Mouse (Mus musculus) granulocyte monocyte progenitor cell, adult 5-6 weeks (primary cell): ENCODE measurements at regions not wholly inside any gene's neighbourhood (a gene's known extent, or its start where the extent isn't known, plus 50 kb on each side); places are given as distances from the start of the nearest gene placed in this dataset.

ENCODE experiments used
- ATAC-seq: replicated peaks from 2 replicates; pipeline ENCODE4 v1.8.0; 2016; ENCODE audit warnings: mild to moderate bottlenecking, moderate TSS enrichment, inconsistent platforms; ENCODE audit not compliant: poor library complexity, severe bottlenecking

DNA sequence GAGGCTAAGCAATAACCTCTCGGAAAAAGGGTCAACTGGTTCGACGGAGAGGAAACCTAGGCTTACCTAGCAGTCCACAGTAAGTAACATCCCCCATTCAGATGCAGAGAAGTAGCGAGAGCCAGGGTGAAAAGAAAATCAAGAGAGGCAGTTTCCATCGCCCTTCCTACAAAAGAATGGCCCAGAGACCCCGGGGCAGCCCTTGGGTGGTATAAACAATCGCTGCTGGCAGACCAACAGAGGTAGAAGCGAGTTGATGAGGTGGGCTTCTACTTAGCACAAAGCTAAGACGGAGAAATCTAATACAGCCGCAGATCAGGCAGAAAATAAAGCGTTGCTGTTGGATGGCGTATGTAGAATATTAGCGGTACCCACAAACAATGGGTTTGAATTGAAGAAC, 57.8 kb upstream of the Arl15 start:
- ATAC-seq: no peak

DNA sequence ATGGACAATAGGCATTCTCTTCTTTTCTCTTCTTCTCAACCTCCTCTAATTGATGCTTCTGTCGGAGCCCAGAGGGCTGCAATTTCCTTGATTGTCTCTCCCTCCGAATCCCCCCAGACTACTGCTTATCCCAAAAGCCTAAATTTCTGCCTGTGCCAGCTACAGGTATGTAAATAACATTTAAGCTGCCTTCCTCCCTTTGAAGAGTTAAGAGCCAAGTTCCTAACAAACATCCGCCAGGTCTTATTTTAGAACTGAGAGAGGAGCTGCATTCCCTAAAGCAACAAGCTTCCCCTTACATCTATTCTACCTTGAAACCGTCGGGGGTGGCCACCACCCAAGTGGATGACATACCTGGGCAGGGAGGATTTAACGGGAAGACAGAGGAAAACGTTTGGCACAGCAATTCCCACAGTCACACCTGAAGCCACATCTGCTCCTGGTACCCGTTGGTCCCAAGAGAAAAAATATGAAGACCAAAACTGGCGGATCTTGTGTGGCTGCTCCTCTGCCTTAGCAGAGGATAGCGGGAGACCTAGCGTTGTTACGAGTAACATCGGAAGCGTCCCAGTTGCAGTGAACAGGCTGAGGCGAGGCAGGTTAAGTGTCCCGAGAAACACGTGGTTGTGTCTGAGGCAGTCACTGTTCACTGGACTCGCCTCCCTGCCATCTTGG, 58.6 kb upstream of the Arl15 start:
- ATAC-seq: no peak

DNA sequence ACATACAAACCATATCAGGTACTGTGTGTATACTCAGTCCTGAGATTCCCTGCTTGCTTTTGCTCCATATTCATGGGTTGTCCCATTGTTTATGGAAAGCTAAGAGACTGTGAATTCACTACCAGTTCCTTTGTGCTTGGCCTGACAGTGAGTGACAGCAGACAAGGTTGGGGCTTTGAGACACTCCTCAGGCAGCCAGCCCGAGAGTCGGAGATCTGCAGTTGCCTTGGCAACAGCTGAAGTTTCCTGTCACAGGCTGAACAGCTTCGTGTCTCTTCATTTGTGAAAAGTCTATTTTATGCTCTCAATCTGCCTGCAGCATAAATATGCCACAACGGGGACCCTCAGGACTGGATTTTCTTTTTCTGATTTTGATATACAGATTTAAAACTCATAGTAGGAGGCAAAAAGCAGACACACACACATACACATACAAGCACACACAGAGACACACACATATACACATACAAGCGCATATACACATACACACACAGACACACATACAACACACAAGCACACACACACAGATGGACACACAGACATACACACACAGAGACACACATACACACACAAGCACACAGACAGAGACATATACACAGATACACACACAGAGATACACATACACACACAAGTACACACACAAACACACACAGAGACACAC, 60.0 kb upstream of the Arl15 start:
- no peak for ATAC-seq

DNA sequence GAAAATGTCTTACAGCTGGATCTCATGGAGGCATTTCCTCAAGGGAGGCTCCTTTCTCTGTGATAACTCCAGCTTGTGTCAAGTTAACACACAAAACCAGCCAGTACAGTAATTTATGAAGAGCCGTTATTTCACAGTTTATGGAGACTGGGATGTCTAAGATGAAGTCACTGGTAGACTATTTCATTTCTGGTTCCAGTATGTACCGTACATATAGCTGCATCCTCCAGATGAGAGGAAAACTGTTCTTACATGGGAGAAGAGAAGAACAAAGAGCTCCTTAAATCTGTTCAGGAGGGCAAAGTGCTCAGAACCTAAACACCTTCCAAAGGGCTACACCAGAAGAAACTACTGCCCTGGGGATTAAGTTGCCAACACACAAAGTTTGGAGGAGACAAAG, 60.6 kb upstream of the Arl15 start:
- ATAC-seq: no peak

DNA sequence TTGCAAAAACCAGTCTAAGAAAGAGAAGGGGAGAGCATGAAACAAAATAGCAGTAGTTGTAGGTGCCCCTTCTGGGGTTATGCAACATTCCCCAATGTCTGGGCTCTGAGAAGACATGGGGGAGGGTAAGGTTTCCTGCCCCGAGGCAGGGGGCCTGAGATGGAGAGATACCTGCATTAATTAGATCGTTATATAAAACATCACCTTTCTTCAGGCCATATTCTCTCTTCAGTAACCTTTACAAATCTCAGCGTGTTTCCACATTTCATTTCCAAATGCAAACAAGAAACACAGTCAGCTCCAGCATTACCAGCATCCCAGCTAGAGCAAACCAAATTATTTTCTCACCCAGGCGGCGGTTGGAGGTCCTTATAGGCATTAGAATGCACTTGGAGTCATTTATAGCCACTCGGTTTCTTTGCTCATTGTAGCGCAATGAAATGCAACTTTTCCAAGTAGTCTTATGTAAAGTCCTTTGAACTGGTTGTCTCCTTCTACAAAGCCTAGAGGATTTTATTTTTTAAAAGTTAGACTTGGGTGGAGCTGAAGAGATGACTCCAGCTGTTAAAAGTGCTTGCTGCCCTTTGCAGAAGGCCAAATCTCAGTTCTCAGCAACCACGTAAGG, 63.4 kb upstream of the Arl15 start:
- peak; percentile 27; the same call in 1 of the 2 replicates for ATAC-seq

DNA sequence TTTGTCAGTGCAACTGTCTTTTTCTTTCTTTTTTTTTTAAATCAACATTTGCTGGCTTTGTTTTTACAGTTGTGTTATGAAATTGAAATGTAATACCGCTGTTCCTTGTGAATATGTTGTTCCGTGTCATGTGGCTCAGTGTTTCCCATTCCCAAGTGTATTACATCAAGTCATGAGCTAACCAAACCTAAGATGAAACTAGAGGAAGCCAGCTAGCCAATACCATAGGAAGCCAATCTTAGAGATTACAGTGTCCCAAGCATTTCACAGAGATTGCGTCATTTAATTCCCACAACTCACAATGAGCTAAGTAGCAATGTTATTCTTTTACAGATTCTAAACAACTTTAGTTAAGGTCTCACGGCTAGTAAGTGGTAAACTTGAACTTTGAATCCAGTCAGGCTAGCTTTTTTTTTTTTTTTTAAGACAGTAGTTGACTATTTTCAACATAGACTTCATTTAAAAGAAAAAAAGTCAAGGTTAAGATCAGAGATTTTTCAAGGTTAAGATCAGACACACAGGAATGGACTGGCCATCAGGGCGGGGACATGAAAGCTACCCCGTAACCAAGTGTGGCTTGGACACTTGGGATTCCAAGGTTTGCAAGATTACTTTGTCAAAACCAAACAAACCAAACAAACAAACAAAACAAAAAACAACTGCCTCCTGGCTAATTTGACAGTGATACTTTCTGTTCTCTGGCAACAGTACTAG, 64.1 kb upstream of the Arl15 start:
- peak; percentile 79 for ATAC-seq

DNA sequence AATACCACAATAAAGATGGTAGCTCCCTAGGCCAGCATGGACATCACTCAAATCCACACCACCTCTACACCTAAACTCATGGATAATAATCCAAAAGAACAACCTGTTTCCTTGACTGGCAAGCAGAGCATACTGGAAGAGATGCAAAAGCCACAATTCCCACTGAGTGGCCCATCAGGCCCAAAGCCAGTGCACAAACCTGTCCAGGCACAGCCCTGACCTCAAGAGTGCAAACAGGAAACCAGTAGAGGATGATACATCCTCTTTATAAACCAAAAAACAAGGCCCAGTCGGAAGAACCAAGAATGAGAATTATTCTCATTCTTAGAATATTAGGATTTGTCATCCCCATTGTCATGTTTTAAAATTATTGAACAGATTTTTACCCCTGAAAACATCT, 64.7 kb upstream of the Arl15 start:
- ATAC-seq: peak; percentile 35; the same call in 1 of the 2 replicates

DNA sequence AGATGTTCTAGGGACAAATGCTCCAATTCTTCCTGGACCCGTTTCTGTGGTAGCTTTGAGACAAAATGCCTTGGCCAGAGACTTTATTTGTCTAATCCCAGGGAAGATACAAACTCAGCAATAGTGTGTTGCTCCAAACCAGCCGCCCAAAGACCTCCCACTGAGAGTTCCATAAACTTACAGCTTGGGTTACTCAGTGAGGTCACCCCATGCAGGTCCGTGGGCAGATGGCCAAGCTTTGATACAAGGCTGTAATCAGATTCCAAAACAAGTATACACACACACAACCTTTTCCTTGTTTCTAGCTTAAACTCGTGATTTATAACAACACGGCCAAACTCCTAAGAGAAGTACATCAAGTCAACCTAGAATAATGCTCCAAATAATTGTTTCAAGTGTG, 64.6 kb upstream of the Hspb3 start:
- no peak for ATAC-seq

DNA sequence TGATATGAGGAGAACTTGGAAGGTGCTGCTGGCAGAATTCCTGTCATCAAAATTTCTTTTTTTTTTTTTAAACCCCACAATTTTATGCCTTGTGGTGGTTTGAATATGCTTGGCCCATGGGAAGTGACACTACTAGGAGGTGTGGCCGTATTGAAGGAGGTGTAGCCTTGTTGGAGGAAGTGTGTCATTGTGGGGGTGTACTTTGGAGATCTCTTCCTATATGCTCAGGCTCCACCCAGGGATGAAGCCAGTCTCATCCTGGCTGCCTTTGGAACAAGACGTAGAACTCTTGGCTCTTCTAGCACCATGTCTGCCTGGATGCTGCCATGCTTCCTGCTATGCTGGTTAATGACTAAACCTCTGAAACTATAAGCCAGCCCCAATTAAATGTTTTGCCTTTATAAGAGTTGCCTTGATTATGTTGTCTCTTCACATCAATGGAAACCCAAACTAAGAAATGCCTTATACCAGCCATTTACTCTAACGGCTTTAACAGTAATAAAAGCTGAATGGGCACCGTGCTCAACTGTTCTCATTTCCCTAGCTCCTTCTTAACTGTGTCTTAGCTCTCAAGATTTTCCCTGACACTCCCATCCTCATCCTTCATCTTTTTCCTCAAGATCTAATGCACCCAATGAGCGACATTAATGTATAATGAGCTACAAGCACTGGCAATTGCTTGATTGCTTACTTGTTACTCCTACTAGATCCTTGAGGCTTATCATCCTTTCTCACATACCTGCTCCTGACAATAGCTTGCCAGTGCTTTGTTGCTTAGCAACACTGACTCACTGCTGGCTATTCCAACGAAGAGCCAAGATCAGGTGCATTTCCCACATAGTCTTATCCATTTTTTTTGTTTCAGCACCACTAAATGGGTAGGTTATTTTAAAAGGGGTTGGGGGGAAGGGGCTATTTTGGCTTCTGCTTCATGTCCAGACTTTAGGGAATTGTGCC, 61.7 kb upstream of the Hspb3 start:
- no peak for ATAC-seq

DNA sequence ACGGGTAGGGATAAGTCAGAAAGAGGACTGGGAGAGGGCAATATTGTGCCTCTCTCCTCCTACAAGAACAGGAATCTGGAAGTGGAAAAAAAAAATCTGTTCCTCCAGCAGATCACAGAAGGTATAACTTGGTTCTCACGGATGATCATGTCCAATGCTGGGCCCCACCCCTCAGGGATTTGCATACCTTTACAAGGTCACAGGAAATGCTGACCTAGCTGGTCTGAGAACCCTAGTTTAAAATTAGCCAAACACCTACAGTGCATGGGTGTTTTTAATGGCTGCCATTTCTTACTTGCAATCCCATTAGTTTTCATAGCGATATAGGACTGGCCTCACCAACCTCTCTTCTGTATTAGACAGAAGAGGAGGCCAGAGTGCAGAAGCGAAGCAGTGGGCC, 51.8 kb upstream of the Hspb3 start:
- no peak for ATAC-seq

DNA sequence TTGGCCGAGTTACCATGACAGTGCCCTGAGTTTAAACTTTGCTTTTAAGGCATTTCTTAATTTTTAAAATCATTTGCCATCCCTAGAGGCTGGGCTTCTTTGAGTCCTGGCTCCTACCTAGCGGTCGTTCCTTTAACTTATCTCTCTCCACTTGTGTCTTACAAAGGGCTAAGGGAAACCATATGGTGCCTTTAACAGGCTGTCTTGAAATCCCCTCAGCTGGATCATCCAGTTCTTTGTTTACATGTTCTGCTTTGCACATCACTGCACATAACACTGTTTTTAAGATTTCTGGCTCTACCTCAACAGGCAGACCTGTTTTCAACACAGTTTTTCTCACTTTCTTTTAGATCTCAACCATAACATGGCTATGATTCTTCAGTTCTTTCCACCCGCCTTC, 50.4 kb upstream of the Hspb3 start:
- no peak for ATAC-seq
